Mouse (Mus musculus) hindbrain, embryonic 14.5 days (tissue): ENCODE results near the gene Arid5b. TPM values are rescaled to one million over a fixed set of nuclear protein-coding genes. Genes with fewer than 3 reads are reported as not detected.
A peak's percentile ranks its signal among the peaks of the same experiment; 100 is the strongest.

Experiments
- ATAC-seq: fragments of 200-750 bp; cut with Nextera tagmentation; 2 replicates; pipeline ENCODE4 v1.8.0; 2017; ENCODE audit warnings: moderate number of reproducible peaks, mild to moderate bottlenecking, moderate TSS enrichment, moderate library complexity; ENCODE audit not compliant: low FRiP score
- DNase-seq: peaks from one replicate; pipeline ENCODE4 v3.0.0-alpha.2; 2015; ENCODE audit warnings: low spot score
- H3K27ac ChIP-seq: fragments of 300-500 bp; sonication (generic); 2 replicates; pipeline ENCODE4 v1.5.1; 2014; ENCODE audit warnings: mild to moderate bottlenecking, moderate library complexity
- H3K27me3 ChIP-seq: fragments of 300-500 bp; sonication (generic); 2 replicates; pipeline ENCODE4 v1.6.1; 2014; ENCODE audit warnings: mild to moderate bottlenecking, low read length, mixed read lengths; ENCODE audit not compliant: control insufficient read depth, insufficient read depth
- H3K36me3 ChIP-seq: fragments of 300-500 bp; sonication (generic); replicated peaks from 2 replicates; pipeline ENCODE4 v1.6.1; 2014; ENCODE audit not compliant: control insufficient read depth, insufficient read depth
- H3K4me1 ChIP-seq: fragments of 300-500 bp; sonication (generic); replicated peaks from 2 replicates; pipeline ENCODE4 v1.6.1; 2014; ENCODE audit warnings: antibody characterized with exemption, low read length, mixed read lengths; ENCODE audit not compliant: control insufficient read depth, insufficient read depth
- H3K4me2 ChIP-seq: fragments of 300-500 bp; sonication (generic); replicated peaks from 2 replicates; pipeline ENCODE4 v1.6.1; 2014; ENCODE audit warnings: mild to moderate bottlenecking, moderate library complexity
- H3K4me3 ChIP-seq: fragments of 300-500 bp; sonication (generic); replicated peaks from 2 replicates; pipeline ENCODE4 v1.5.1; 2014; ENCODE audit warnings: mild to moderate bottlenecking, low read length
- H3K9ac ChIP-seq: fragments of 300-500 bp; sonication (generic); 2 replicates; pipeline ENCODE4 v1.6.1; 2014
- H3K9me3 ChIP-seq: fragments of 300-500 bp; sonication (generic); 2 replicates; pipeline ENCODE4 v1.6.1; 2016; ENCODE audit warnings: low read length; ENCODE audit not compliant: control insufficient read depth
- WGBS: fragments of 180-500 bp; shearing (Covaris S2); extraction: QIAGEN DNeasy Blood & Tissue Kit; methylation state at CpG from one replicate; pipeline ENCODE4 v1.1.7; 2014; 5-methylcytosine and 5-hydroxymethylcytosine counted together
- polyA plus RNA-seq: library from polyadenylated mRNA; unstranded; fragments of >200 nt; fragmentation: Nextera tagmentation; extraction: Ambion mirVana; gene quantifications from 2 replicates; pipeline ENCODE4 v1.2.1, GENCODE M21; 2014

Gene Arid5b
- polyA plus RNA-seq, 1 experiment from 2014 or later: 21.0 TPM

DNA sequence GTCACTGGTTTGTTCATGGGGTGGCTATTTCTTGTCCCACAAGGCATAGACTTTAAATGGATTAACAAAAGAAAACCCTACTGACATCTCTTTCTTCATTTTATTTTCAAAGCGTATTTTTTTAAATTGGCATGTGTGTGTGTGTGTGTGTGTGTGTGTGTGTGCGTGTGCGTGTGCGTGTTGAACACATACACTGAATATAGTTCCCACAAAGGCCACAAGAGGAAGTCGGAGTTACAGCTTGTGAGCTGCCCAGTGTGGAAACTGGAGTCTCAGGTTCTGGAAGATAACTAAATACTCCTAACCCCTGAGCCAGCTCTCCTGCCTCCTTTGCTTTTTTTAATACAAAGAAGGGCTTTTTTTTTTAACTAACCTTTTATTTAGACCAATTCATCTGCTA is 203.4 kb downstream of the Arid5b start:
- Histone ChIP-seq H3K27ac (no peak overlapping the region), H3K4me3 (no peak overlapping the region), H3K9me3 (no peaks in the 10 kb centered on the region), H3K36me3 (no peaks in the 10 kb centered on the region), H3K9ac (no peak overlapping the region), H3K27me3 (no peaks in the 10 kb centered on the region), H3K4me1 (no peaks in the 10 kb centered on the region), H3K4me2 (no peak overlapping the region)
- ATAC-seq (no peak), DNase-seq (no peak)
- 94% methylated on average over 5 of the region's 5 CpGs for WGBS

- H3K4me1 ChIP-seq: no peaks in the 10 kb centered on the region
- WGBS: 92% methylated on average over 12 of the region's 12 CpGs
- ATAC-seq (no peak), DNase-seq (no peak)
- H3K4me3 ChIP-seq: no peak overlapping the region
- H3K9ac ChIP-seq: no peak overlapping the region
- no peak overlapping the region for H3K27ac ChIP-seq
- H3K9me3 ChIP-seq: no peaks in the 10 kb centered on the region
- no peak overlapping the region for H3K4me2 ChIP-seq
- no peaks in the 10 kb centered on the region for H3K36me3 ChIP-seq
- no peaks in the 10 kb centered on the region for H3K27me3 ChIP-seq
Measured at GRCm38 (mm10) chr10:68074291-68074690, 204.2 kb downstream of the Arid5b start.

DNA sequence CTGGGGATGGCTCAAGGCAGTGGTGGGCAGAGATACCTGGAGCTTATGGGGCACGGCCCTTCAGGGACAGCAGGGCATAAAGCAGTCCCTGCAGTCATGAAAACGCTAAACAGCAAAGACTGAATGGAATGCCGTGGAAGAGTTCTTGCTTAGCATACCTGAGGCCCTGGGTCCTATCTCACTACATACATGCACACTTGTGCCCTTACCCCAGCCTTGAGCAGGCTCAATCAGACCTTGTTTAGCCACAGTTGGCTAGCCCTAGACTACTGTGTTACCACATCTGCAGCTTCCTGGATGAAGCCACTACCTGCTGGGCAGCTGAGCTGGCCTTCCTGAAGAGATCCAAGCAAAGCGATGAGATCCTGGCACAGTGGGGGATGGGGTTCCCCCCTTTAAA is 205.9 kb downstream of the Arid5b start:
- H3K4me1 ChIP-seq: no peaks in the 10 kb centered on the region
- no peak overlapping the region for H3K9ac ChIP-seq
- no peaks in the 10 kb centered on the region for H3K9me3 ChIP-seq
- no peak for DNase-seq
- no peaks in the 10 kb centered on the region for H3K36me3 ChIP-seq
- no peak overlapping the region for H3K27ac ChIP-seq
- WGBS: 94% methylated on average over 4 of the region's 4 CpGs
- no peaks in the 10 kb centered on the region for H3K27me3 ChIP-seq
- ATAC-seq: no peak
- no peak overlapping the region for H3K4me3 ChIP-seq
- no peak overlapping the region for H3K4me2 ChIP-seq

- Histone ChIP-seq H3K9ac (no peak overlapping the region), H3K27me3 (no peaks in the 10 kb centered on the region), H3K4me1 (no peaks in the 10 kb centered on the region), H3K4me2 (no peak overlapping the region), H3K9me3 (no peaks in the 10 kb centered on the region), H3K4me3 (no peak overlapping the region), H3K27ac (no peak overlapping the region), H3K36me3 (no peaks in the 10 kb centered on the region)
- DNase-seq (no peak), ATAC-seq (no peak)
- 86% methylated on average over 7 of the region's 7 CpGs for WGBS
Measured at GRCm38 (mm10) chr10:68071041-68071440, 207.5 kb downstream of the Arid5b start.

DNA sequence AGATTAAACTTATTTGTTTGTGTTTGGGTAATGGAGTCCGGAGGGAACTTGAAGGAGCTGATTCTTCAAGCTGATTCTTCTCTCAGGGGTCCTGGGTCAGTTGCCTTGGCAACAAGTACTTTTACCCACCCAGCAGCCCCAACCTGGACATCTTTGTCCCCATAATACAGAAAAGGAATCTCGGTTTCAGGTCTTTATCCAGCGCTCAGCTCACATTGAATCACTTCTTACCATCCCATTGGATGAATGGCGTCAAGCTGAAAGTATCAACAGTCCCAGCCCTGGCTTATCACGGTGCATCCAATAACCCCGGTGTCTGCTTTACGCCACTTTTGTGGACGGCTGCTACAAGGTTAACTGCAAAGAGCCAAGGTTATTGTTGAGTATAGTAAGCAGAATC is 210.1 kb downstream of the Arid5b start:
- peaks cover 14% of the 10 kb centered on the region for H3K4me1 ChIP-seq
- no peaks in the 10 kb centered on the region for H3K36me3 ChIP-seq
- DNase-seq (no peak), ATAC-seq (no peak)
- H3K9me3 ChIP-seq: no peaks in the 10 kb centered on the region
- no peak overlapping the region for H3K27ac ChIP-seq
- H3K4me3 ChIP-seq: no peak overlapping the region
- H3K27me3 ChIP-seq: no peaks in the 10 kb centered on the region
- H3K9ac ChIP-seq: no peak overlapping the region
- no peak overlapping the region for H3K4me2 ChIP-seq
- 76% methylated on average over 8 of the region's 8 CpGs for WGBS

DNA sequence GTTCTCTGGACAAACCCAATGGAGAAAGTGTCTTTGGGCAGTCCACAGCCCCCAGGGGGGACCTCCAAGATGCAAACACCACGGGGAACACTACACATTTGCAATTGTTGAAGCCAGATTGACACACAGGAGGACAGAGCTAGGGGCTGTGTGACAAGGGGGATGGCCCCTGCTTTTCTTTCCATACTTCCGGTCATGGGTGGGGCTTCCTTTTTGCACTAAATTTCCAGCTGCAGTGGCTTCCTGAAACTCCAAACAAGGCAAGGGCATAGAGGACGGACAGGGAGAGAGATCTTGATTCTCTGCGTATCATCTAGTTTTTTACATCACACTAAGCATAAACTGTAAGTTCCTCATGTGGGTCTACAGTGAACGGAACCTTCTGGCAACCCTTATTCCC is 210.6 kb downstream of the Arid5b start:
- no peaks in the 10 kb centered on the region for H3K27me3 ChIP-seq
- DNase-seq (no peak), ATAC-seq (no peak)
- H3K9me3 ChIP-seq: no peaks in the 10 kb centered on the region
- no peaks in the 10 kb centered on the region for H3K36me3 ChIP-seq
- peaks cover 14% of the 10 kb centered on the region for H3K4me1 ChIP-seq
- WGBS: 85% methylated on average over 5 of the region's 5 CpGs
- H3K27ac ChIP-seq: no peak overlapping the region
- H3K4me2 ChIP-seq: no peak overlapping the region
- H3K4me3 ChIP-seq: no peak overlapping the region
- H3K9ac ChIP-seq: no peak overlapping the region

- 91% methylated on average over 5 of the region's 5 CpGs for WGBS
- Histone ChIP-seq H3K9ac (no peak overlapping the region), H3K4me2 (no peak overlapping the region), H3K36me3 (no peaks in the 10 kb centered on the region), H3K27ac (no peak overlapping the region), H3K4me1 (peaks cover 14% of the 10 kb centered on the region), H3K9me3 (no peaks in the 10 kb centered on the region), H3K27me3 (no peaks in the 10 kb centered on the region), H3K4me3 (no peak overlapping the region)
- DNase-seq (no peak), ATAC-seq (no peak)
Measured at GRCm38 (mm10) chr10:68066173-68066572, 212.4 kb downstream of the Arid5b start.

- no peak overlapping the region for H3K27ac ChIP-seq
- peak overlapping the region; percentile 5 for H3K4me2 ChIP-seq
- no peaks in the 10 kb centered on the region for H3K36me3 ChIP-seq
- no peaks in the 10 kb centered on the region for H3K9me3 ChIP-seq
- DNase-seq (peak; percentile 43), ATAC-seq (no peak)
- H3K27me3 ChIP-seq: no peaks in the 10 kb centered on the region
- no peak overlapping the region for H3K9ac ChIP-seq
- peaks cover 20% of the 10 kb centered on the region for H3K4me1 ChIP-seq
- H3K4me3 ChIP-seq: no peak overlapping the region
- WGBS: 24% methylated on average over 10 of the region's 10 CpGs
Measured at GRCm38 (mm10) chr10:68064571-68064970, 214.0 kb downstream of the Arid5b start.

DNA sequence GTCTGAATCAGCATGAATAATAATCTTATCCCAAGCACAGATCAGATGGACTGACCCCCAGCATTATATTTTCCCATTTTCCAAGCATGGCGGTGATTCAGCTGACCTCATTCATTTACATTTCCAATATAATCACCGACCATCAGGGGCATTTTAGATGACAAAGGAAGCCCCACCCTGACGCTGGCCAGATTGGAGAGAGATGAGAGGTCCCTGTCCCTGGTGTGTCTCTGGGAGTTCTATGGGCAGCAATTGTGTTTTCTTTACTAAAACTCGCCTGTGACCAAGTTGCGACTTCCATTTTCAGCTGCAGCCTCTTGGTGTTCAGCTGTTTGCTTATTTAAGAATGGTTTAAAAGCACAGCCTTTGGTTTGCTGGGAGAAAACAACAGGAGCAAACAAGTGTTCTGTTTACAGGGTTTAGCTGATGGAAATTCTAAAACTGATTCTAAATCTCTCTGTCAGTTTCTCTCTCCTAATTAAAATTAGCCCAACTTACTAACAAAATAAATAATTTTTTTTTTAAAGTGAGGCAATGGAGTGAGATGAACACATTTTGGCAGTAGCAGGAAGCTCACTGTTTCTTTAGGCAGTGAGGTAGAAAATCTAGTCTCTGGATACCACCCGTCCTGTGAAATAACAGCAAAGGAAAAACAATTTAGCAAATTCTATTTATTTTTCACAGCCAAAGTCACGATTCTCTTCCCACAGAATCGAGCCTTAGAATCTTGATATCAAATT is 214.6 kb downstream of the Arid5b start:
- Histone ChIP-seq H3K36me3 (no peaks in the 10 kb centered on the region), H3K9me3 (no peaks in the 10 kb centered on the region), H3K27ac (peak overlapping the region; percentile 54; the same call in 1 of the 2 replicates), H3K4me1 (peaks cover 20% of the 10 kb centered on the region), H3K27me3 (no peaks in the 10 kb centered on the region), H3K4me2 (peak overlapping the region; percentile 5), H3K4me3 (no peak overlapping the region), H3K9ac (no peak overlapping the region)
- no peak for ATAC-seq
- WGBS: 13% methylated on average over 8 of the region's 8 CpGs
- no peak for DNase-seq

DNA sequence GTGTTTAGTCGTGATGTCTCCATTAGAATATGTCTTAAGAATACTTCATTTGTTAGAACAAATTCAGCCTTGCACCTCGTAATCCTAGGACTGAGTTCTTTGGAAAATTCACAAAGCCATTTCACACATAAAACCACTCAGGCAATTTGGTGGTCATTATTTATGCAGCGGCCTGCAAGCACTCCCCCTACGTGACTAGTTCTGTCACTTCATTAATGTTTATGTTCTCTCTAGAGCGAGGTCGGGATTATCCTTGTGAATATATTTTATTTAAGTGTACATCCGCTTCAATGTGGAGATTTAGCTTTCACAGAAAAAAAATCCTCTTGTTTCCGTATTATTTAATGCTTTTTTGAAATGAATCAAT is 217.3 kb downstream of the Arid5b start:
- Histone ChIP-seq H3K9me3 (no peaks in the 10 kb centered on the region), H3K36me3 (no peaks in the 10 kb centered on the region), H3K9ac (no peak overlapping the region), H3K27me3 (no peaks in the 10 kb centered on the region), H3K4me1 (peaks cover 20% of the 10 kb centered on the region), H3K4me3 (no peak overlapping the region), H3K27ac (peak overlapping the region; percentile 68), H3K4me2 (no peak overlapping the region)
- no peak for ATAC-seq
- no peak for DNase-seq
- 38% methylated on average over 8 of the region's 8 CpGs for WGBS
